Mouse (Mus musculus) layer of hippocampus, adult 9-10 months (tissue): Measurements from ENCODE around the gene Fzd10.

ENCODE experiments used
- DNase-seq: peaks from one replicate; pipeline ENCODE4 v3.0.0; 2022; ENCODE audit warnings: low spot score

Gene Fzd10

GRCm38 (mm10) chr5:128601036-128602019, 684 bp downstream of the Fzd10 start:
- no peak for DNase-seq

- no peak for DNase-seq
Measured at GRCm38 (mm10) chr5:128603693-128604092, 3.0 kb downstream of the Fzd10 start.

- no peak for DNase-seq
Measured at GRCm38 (mm10) chr5:128606596-128606995, 6.0 kb downstream of the Fzd10 start.

- DNase-seq = no peak
Measured at GRCm38 (mm10) chr5:128609091-128609490, 8.4 kb downstream of the Fzd10 start.

GRCm38 (mm10) chr5:128617621-128618020, 17.0 kb downstream of the Fzd10 start:
- no peak for DNase-seq

GRCm38 (mm10) chr5:128619987-128620386, 19.3 kb downstream of the Fzd10 start:
- no peak for DNase-seq

- DNase-seq = no peak
Measured at GRCm38 (mm10) chr5:128620408-128620807, 19.8 kb downstream of the Fzd10 start.

- DNase-seq = no peak
Measured at GRCm38 (mm10) chr5:128627763-128628162, 27.1 kb downstream of the Fzd10 start.

GRCm38 (mm10) chr5:128636648-128637047, 36.0 kb downstream of the Fzd10 start:
- DNase-seq = no peak

- no peak for DNase-seq
Measured at GRCm38 (mm10) chr5:128637071-128638015, 36.7 kb downstream of the Fzd10 start.

GRCm38 (mm10) chr5:128638716-128639115, 38.1 kb downstream of the Fzd10 start:
- DNase-seq = no peak

- no peak for DNase-seq
Measured at GRCm38 (mm10) chr5:128643065-128643464, 42.4 kb downstream of the Fzd10 start.

- DNase-seq = no peak
Measured at GRCm38 (mm10) chr5:128645720-128646119, 45.1 kb downstream of the Fzd10 start.

- DNase-seq = no peak
Measured at GRCm38 (mm10) chr5:128646286-128646685, 45.6 kb downstream of the Fzd10 start.

GRCm38 (mm10) chr5:128647221-128647730, 46.6 kb downstream of the Fzd10 start:
- no peak for DNase-seq

GRCm38 (mm10) chr5:128649336-128649897, 48.8 kb downstream of the Fzd10 start:
- DNase-seq = no peak
